Mouse (Mus musculus) megakaryocyte, adult 5-6 weeks (primary cell): ENCODE data around the gene Gpr19. TPM values are rescaled to one million over a fixed set of nuclear protein-coding genes. Genes with fewer than 3 reads are reported as not detected.

Experiments used
- ATAC-seq: 2 replicates; pipeline ENCODE4 v1.8.0; 2016; ENCODE audit warnings: mild to moderate bottlenecking, inconsistent platforms; ENCODE audit not compliant: poor library complexity, severe bottlenecking
- total RNA-seq, 2 experiments: library from RNA; stranded (forward) in 1 of 2; stranded (reverse) in 1 of 2; fragments of 153-499, 151-499 nt in 1 of 2; fragments of 221-1000, 200-1000 nt in 1 of 2; gene quantifications; 2 replicates each; pipeline versions ENCODE4 v1.2.3 to v1.2.4; 2015 to 2017

The Gpr19 gene
- total RNA-seq, 2 experiments from 2014 or later, result 9.8 to 11.0 TPM

DNA sequence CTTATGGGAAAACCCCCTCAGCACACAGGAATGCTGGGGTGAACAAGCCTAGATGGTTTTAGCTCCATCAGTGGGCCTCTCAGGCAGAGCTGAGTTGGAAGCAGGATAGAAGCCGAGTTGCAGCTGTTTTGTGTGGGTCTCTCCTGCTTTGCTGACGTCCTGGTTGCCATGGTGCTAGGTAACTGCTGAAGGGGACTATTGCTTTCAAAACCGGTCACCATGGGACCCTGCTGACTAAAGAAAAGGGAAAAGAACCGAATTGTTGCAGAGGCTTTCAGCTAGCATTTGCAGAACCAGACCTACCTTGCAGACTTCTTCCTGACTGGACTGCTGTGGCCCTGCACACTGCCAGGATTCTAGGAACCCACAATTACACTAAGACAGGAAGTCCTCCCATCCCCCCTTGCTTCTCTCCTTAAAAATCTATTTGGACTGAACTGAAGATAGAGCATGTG, 9.8 kb downstream of the Gpr19 start:
- no peak for ATAC-seq

DNA sequence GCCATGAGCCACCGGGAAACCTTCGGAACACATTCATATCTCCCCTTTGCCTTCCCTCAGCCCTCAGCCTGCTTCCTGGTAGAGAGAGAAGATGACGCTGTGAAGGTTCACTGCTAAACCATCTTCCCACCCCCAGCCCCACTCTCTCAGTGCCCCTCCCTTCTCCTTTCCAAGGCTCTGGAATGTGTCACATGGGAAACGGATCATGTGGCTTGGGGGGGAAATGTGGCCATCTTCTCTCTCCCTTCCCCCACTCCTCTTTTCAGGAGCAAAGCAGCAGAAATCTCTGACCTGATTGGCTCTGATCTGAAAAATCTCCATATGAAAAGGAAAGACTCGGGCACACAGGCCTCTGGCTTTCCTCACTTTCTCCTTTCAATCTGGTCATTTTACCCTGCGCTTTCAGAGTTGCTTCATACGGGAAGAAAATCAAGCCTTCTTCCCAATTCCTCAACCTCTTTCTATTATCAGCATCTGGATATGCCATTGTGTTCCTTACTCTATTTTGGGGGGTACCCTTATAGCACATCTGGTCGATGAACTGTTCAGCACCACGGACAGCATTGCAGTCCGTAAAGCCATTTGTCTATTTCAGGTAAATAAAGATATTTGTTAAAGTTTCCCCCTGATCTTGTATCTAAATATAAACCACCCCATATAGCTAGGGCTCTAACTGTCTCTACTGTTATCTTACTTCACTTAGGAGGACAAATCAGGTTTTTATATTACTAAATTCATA, 10.5 kb downstream of the Gpr19 start:
- ATAC-seq, result no peak

DNA sequence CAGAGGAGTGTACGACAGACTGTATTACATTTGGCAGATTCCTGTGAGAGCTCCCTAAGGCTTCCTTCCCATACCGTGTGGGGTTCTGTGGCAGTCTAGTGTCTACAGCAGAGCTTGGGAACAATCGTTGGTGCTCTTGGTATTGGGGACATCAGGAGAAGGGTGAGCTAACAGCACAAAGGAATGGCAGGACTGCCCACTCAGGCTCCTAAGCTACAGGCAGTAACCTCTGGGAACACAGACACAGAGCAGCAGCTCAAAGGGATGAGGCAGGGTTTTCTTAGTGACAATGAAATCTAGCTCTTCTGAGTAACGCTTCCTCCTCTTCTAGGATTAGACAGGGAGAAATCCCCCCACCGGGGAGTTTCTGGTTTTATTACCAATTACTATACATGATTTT, 11.4 kb downstream of the Gpr19 start:
- no peak for ATAC-seq

DNA sequence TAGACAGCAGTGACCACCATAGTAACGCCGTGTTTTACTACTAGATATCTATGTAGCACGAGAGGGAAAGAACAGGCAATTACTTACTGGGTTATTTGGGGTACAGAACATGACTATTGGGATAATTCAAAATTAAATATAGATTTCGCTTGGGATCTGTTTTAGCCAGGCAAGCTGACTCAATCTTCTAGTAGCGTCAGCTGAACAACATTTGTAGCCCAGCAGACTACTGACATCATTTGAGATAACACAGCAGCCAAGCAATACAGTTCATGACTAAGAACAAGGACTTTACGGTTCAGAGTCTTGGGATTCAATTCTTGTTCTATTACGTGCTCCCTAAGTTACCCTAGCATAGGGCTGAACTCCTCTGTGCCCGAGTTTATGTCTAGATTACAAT, 11.9 kb downstream of the Gpr19 start:
- no peak for ATAC-seq

DNA sequence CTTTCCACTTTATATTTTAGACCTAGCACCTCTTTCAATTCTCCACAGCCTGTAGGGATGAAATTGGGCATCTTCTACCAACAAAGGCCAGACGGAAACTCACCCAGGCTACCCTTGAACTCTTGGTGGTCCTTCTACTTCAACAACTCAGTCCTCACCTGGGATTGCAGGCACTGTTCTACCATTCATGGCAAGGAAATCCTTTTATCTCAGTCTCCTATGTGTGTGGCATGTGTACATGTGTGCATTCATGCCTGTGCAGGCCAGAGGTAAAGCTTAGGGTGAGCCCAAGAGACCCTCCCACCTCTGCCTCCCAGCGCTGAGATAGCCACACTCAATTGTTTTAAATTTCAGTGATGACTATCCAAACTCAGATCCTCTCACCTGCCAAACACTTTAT, 12.9 kb downstream of the Gpr19 start:
- ATAC-seq, result no peak

DNA sequence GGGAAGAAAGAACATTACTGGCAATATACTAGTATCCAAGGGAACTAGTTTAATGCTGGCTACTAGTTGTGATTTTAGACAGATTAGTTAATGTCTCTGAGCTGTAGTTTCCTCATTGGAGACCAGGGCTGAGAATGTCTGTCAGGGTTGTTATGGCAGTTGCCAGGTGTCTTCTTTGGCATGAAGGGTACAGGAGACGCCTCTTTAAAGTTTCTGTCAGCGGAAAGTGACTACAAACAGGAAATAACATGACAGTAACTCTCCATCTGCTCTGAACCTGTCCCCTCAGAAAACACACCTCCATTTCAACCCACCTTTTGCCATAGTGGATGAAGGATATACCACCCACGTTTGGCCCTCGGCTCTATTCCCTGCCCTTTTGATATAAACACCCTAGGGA, 14.7 kb downstream of the Gpr19 start:
- ATAC-seq, result no peak

DNA sequence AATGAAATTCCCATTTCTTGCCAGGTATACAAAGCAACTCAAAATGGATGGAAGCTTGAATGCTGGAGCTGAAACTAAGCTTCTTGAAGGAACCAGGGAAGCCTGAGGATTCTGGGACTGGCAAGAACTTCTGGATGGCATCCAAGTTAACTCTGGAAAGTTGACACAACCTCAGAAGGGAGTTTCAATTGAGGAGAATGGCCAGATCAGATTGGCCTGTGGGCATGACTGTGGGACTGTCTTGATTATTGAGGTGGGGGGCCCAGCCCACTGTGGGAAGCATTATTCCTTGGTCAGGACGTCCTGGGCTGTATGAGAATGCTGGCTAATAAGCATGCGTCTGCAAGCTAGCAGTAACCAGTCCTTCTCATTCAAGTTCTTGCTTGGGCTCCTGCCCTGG, 18.3 kb downstream of the Gpr19 start:
- no peak for ATAC-seq

DNA sequence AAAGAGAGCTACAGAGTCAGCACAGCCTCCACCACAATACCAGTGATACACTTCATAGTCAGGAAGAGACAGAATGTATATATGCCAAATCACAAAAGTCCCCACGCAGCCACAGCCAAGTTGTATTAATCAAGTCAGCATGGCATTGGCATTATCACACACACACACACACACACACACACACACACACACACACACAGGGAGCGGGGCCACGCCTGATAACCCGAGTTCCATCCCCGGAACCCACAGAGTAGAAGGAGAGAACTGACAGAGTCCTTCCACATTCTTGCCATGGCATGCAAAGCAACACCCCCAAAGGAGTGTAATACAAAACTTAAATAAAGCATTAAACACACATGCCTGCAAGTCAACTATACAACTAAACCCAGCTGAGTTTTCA, 18.8 kb downstream of the Gpr19 start:
- no peak for ATAC-seq

DNA sequence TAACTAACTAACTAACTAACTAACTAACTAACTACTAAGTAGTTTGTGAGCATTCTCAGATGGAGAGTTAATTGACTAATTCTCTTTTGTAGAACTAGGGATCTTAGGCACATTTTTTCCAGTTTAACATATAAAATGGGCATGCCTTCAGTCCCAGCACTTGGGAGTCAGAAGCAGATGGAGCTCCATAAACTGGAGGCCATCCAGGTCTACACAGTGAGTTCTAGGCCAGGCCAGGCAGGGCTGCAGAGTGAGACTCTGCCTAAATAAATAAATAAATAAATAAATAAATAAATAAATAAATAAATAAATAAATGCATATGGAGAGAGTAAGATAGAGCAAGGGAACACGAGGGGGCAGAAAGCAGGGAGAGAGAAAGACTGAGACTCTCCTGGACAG, 20.5 kb downstream of the Gpr19 start:
- no peak for ATAC-seq

DNA sequence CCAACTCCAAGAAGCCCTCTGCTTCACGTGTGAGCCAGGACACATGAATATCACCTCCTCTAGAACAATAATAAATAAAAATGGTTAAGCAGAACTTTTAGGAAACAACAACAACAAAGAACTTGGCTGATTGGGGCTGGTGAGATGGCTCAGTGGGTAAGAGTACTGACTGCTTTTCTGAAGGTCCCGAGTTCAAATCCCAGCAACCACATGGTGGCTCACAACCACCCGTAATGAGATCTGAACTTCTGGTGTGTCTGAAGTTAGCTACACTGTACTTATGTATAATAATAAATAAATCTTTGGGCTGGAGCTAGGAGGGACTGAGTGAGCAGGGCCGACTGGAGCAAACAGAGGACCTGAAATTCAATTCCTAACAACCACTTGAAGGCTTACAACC, 21.1 kb downstream of the Gpr19 start:
- ATAC-seq, result no peak

DNA sequence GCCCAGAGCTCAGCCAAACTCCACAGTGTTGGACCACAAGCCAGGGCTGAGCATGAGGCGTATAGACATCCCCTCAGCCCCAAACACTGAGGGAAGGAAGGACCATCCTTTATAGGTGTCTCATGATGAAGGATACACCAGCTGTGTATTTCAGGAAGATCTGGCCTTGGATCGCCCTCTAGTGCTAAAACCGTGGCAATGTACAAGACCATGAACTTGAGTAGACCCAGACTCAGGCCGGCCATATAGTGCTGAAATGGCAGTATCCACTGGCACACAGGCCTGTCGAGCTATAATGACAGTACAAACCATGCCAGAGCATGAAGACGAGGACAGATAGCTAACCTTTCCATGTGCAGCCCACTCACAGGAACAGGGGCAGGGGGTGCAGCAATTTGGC, 21.6 kb downstream of the Gpr19 start:
- ATAC-seq, result peak; percentile 70

DNA sequence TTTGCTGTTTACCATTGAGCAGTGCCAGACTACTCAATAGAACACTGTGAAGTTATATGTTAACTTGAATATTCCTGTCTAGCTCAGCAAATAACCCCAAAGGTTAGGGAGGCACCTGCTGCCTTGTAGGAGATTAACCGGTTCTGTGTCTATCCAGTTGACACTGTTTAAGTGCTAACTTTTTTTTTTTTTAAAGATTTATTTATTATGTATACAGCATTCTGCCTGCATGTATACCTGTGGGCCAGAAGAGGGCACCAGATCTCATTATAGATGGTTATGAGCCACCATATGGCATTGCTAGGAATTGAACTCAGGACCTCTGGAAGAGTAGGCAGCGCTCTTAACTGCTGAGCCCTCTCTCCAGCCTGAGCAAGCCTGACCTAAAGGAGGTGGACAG, 25.4 kb downstream of the Gpr19 start:
- ATAC-seq, result no peak

DNA sequence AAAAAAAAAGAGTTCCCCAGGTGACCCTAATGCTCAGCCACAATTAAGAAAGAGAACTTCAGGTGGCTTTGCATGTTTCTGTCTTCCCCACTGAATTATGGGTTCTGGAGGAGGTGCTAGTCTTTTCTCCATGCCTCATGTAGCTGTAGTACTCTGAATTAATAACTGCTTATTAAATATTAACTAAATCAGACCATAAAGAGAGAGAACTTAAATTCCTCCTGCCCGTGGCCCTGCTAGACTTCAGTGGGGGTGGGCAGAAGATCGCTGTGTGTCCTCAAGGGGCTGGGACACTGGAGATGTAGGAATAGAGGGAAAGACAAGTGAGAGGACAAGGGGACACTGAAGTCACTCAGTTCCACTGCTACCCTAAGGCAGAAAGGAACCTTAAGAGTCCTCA, 26.1 kb downstream of the Gpr19 start:
- ATAC-seq, result no peak

DNA sequence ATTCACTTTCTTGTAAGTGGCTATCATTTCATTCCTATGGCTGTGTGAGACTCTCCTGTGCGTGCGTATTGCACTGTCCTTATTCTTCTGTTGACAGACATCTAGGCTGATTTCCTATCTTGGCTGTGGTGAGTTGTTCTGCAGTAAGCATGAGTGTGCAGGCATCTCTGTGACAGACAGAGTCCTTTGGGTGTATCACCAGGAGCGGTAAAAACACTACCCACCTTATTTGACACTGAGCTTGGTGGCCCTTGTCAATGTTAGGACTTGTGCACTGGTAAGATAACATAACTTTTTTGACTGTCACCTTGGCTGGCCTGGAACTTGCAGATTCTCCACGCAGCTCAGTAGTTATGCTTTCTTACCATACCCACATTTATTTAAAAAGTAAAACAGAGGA, 27.5 kb downstream of the Gpr19 start:
- no peak for ATAC-seq

DNA sequence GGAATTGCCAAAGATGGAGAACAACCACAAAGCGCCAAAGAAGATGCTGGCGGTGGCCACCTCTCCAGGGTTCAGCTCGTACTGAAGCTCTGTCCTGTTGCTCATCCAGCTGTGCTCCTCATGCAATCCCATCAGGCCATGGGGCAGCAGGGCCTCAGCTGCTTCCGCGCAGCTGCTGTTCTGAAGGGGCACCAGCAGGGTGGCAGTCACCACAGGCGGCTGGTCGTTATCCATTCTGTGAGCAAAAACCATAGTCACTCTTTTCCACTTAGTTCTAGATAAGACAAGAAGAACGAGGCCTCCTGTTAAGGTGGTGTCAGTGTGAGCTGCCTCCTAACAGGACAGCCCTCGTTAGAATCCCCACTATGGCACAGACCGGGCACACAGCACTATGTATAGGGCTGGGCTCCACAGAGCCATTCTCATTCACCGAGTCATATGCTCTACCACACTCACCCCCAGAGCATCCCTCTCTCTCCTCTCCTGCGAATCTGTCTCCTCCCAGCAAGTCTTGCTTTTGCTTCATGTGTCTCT, 28.1 kb downstream of the Gpr19 start:
- peak; percentile 28; the same call in 1 of the 2 replicates for ATAC-seq

DNA sequence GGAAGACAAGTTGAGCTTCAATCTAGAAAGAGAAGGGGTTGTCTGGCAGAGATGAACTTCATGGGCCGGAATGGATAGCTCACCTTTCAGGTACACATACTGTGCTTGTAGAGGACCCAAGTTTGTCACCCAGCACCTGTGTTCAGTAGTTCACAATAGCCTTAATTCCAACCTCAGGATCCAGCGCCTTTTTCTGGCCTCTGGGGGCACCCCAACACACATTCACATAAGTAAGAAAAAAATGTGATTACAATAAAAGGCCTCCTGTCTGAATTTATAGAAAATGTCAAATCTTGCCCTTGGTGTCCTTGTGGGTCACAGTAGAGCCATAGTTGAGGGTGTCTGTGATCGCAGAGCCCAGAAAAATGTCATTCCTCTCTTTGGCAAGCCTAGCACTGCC, 31.1 kb downstream of the Gpr19 start:
- no peak for ATAC-seq

DNA sequence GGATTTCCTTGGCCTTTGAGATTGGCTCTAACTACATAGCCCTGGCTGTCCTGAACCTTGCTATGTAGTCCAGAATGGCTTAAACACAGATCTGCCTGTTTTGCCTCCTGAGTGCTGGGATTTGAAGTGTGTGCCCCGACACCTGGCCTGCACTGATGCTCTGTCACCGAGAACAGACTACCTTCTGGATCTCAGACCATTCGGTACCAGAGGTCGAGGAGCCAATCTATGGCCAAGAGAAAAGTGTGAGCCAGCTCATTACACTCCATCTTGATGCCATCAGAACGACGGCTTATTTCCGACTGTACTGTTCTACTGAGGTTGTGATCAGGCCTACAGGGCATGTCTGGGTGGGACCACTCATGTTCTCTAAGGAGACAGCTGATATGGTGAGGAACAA, 32.3 kb downstream of the Gpr19 start:
- no peak for ATAC-seq

DNA sequence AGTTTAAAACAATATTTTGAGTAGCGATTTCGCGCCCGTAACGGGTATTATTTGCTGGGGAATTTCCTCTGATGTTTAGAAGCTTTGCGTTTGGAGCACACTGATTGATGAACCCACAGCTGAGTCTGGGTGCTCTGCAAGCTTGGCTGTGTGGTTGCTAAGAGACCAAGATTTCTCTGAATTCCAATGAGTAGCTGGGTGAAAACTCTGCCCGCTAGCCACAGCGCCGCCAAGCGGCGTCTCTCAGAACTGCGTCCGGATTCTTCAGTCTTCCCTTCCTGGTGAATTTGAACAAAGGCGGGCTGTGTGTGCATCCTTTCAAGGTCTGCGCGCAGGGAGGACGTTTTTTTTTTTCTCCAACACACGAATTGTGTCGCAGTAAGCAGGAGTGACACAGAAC, 35.2 kb downstream of the Gpr19 start:
- ATAC-seq, result peak; percentile 95

DNA sequence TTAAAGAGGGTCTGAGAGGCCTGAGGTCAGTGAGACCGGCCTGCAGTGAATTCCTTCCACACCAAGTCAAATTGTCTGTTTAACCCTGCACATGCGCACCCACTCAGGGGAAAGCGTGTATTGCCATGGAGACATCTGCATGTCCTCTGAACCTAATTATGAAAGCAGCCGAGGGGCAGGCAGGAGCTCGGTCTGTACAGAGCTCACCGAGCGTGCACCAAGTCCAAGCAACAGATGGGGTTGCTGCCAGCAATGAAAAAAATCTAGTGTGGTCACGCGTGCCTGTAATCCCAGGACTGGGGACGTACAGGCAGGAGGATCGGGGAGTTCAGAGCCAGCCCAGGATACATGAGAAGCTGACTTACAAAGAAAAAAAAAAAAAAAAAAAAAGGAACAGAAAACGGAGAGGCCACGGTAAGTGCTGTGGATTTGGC, 35.7 kb downstream of the Gpr19 start:
- peak; percentile 42 for ATAC-seq

DNA sequence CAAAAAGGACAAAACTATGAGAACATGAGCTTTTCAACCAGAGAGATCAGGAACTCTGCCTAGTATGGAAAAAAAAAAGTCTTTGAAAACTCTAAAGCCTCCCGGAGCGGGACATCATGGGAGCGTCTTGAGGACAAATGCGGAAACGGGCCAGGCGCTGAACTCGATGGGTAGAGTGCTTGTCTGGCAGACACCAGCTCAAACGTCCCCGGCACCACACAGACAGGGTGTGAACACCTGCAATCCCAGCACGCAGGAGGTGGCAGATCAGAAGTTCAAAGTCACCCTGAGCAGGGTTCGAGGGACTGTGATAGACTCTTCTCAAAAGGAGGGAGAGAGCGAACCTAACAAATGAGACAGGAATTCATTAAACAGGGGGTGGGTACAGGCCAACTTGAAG, 37.0 kb downstream of the Gpr19 start:
- ATAC-seq, result no peak

DNA sequence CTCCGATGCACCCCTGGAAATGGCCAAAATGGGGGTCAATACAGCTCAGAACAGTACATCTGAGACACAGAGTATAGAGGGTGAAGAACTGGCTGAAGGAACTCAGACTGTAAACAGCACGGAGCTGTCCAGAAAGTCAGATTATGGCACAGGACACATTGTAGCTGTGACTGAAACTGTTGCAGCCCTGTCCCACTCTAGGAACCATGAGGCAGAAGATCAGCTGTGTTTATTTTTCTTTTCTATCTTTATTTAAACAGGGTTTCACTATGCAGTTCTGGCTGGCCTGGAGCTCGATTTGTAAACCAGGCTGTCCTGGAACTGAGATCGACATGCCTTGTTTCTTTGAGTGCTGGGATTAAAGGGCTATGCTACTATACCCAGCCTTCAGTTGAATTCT, 38.1 kb downstream of the Gpr19 start:
- no peak for ATAC-seq

DNA sequence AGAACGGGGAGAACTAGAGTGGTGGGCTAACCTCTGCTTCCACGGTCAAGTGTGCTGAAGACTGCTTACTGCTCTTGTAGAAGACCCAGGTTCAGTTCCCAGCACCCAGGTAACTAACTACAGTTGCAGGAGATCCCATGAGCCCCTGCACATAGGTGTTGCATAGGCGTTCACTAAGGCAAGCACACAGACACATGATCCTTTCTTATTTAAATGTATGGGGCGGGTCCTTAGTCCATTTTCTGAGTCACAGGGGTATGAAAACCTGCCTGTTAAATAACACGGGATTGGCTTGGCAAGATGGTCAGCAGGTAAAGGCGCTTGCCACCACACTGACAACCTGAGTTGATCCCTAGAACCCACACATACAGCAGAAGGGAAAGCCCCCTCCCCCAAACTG, 39.4 kb downstream of the Gpr19 start:
- no peak for ATAC-seq

DNA sequence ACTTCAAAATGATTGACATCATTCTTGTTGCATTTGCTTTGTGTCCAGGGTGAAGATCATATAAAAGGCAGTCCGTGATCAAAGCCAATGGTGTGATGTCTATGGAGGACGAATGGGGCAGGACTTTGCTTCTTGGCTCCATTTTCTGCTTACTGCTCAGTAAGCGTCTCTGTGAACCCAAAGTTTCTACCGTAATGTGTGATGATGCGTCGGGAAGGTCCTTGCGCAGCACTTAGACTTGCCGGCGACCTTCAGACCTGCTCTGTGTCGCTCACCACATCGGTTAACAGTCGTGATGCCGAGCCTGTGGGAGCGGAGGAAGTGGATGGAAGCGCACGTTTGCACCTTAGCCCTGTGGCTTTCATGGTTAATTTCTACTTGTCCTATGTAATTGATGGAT, 42.5 kb downstream of the Gpr19 start:
- ATAC-seq, result no peak
